Mouse (Mus musculus): Measurements from ENCODE around the gene Btbd10.

GRCm38 (mm10) chr7:113269921-113270320, 99.3 kb downstream of the Btbd10 start:
- TF ChIP-seq CTCF (IDR thresholded peaks at IDR 0.05; ENCODE audit: low read depth), result no peak
- TF ChIP-seq EP300 (IDR thresholded peaks at IDR 0.05; ENCODE audit: low read depth), result no peak

Measured in liver, postnatal 0 days (tissue).